Mouse (Mus musculus) erythroblast, adult 5-6 weeks (primary cell): Measurements from ENCODE around the gene Cxcl14. TPM values are rescaled to one million over a fixed set of nuclear protein-coding genes. Genes with fewer than 3 reads are reported as not detected.

Experiments
- ATAC-seq: replicated peaks from 2 replicates; pipeline ENCODE4 v1.8.0; 2016; ENCODE audit warnings: moderate number of reproducible peaks, mild to moderate bottlenecking, moderate TSS enrichment, inconsistent platforms; ENCODE audit not compliant: poor library complexity, low FRiP score, severe bottlenecking
- total RNA-seq, 2 experiments: library from RNA; stranded (forward) in 1 of 2; stranded (reverse) in 1 of 2; fragments of 150-400 nt in 1 of 2; fragments of 200-764, 138-1000 nt in 1 of 2; gene quantifications; 2 replicates each; pipeline versions ENCODE4 v1.2.3 to v1.2.4; 2015 to 2017; ENCODE audit warnings: low replicate concordance in 2 of 2

The Cxcl14 gene
- total RNA-seq, 2 experiments from 2014 or later, result 0.51 TPM; not detected in 1

DNA sequence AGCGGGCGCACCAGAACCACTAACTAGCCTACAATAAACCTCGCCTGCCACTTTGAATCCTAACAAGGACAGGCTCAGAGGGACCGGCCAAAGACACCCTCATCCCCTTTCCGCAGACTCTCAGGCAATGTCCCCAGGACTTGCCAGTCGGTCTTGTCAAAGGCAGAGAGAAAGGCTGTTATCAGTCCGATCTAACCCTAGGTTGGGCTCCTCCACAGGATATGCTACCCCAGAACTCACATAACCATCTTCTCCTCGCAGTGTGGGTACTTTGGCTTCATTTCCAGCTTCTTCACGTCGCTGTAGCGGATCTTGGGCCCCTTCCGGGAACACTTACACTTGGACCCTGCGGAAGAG is 787 bp downstream of the Cxcl14 start:
- no peak for ATAC-seq

DNA sequence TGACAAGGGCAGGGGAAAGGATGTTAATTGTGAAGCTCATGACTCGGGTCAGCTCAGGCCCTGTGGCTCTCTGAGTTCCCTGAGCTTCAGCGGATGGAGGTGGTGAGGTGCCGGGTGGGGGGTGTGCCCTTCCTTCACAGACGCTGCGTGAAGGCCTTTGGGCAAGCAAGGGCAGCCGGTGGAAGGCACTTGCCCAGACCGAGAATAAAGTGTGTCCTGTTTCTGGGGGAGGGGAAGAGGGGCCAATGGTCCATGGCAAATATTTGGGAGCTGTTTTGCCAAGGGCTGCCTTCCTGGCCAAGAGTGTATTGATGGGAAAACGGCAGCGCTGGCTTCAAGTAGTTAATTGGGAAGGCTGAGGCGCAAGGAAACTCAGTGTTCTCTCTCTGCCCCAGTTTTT is 1.4 kb downstream of the Cxcl14 start:
- no peak for ATAC-seq

DNA sequence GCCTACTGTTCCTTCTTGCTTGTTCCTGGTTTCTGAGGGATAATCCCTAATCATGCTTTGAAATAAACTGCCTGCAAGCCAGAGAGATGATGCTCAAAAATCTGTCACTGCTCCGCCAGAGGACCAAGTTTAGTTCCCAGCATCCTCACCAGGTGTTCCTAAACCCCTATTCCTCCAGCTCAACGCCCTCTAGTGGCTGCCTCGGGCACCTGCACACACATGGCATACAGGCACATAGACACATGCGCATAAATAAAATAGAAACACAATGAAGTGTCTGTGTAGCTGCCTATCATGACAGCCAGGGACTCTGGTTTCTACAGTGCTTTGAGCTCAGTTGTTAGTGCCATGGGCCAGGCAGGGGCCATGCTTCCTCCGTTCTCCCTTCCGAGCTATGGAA is 6.4 kb downstream of the Cxcl14 start:
- ATAC-seq, result no peak

GRCm38 (mm10) chr13:56289261-56289660 is 7.1 kb downstream of the Cxcl14 start:
- no peak for ATAC-seq

DNA sequence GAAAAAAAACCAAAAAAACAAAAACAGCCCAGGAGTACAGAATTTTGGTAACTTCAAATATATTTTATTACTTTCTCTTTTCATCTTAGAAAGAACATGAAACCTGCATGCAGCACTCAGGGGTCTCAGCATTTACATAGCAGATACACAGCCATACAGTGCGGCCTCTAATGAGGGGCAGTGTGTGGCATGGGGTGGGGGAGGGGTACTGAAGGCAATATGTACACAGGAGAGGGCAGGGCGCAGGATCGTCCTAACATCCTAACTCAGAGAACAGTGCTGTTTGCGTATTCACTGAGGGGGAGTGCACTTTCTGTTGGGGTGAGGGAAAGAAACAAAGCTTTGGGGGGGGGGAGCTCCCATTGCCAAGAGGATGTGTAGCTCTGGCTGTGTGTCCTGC is 7.8 kb downstream of the Cxcl14 start:
- ATAC-seq, result no peak

GRCm38 (mm10) chr13:56287091-56287490 is 9.3 kb downstream of the Cxcl14 start:
- ATAC-seq, result no peak

DNA sequence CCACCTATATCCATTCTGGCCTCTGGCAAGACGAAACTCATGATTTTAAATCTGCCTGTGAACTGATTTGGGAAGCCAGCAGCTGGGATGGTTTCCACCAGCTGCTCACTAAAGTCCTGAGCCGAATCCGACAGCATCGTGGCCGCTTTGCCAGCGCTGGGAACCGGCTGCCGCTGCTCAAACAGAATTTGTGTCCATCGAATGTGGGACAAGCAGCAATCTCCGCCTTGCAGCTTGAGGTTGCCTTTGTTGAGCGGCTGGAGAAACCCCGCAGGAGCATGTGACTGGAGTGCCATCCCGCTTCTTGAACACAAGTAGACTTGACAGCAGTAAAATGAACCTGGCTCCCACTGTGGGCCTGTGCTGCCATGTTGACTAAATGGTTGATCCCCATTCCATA is 13.0 kb downstream of the Cxcl14 start:
- no peak for ATAC-seq

GRCm38 (mm10) chr13:56280356-56280755 is 16.0 kb downstream of the Cxcl14 start:
- ATAC-seq, result no peak

DNA sequence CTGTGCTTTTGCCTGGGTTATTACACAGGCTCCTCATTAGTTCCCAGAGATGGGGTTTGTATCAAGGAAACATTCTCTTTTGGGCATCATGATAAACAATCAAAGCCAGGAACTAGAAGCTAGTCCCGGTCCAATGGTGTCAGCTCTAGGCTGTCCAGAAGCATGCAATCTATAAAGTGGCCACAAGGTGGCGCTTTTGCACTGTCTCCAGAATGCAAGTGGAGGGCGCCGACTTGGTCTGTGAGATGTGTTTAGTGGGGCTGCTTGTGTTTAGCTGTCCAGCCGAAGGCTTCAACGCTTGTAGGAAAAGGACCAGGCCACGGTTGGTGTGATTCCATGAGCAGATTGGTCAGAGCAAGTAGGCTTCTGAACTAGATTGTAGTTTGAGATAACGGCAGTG is 16.9 kb downstream of the Cxcl14 start:
- no peak for ATAC-seq

DNA sequence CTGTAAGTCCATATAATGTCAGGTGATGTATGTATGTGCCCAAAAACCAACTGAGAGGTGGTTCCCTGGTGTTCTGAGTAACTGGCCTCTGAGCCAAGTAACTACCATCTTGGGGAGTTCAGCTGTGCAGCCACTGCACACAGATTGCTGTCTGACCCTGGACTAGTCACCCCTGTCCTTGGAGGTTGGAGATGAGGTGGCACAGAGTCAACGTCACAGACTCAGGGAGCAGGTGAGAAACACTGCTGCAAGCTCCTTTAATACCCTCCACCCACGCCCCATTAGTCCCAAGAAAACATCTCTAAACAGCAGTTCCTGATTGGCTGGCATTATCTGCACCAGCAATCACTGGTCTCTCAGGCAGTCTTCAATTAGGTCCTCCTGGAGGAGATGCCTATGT is 21.2 kb downstream of the Cxcl14 start:
- ATAC-seq, result no peak

DNA sequence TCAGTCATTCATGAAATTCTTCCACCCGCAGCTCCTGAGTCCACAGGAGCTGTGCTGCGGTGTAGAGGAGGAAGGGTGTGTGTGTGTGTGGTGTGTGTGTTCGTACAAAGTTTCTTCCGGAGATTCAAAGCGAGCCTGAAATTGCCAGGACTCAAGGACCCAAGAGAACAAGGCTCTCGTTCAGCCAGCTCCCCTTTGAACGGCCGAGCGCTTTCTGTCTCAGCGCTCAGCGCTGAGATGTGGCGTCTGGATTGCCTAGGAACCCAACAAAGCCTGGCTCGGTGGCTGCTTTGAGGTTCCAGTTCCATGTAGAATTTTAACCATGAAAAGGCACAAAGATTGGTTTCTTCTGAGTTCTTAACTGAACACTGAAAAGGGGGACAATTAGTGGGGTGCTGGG is 26.2 kb downstream of the Cxcl14 start:
- no peak for ATAC-seq

- ATAC-seq, result no peak
Observed at GRCm38 (mm10) chr13:56267396-56267795, 29.0 kb downstream of the Cxcl14 start.

DNA sequence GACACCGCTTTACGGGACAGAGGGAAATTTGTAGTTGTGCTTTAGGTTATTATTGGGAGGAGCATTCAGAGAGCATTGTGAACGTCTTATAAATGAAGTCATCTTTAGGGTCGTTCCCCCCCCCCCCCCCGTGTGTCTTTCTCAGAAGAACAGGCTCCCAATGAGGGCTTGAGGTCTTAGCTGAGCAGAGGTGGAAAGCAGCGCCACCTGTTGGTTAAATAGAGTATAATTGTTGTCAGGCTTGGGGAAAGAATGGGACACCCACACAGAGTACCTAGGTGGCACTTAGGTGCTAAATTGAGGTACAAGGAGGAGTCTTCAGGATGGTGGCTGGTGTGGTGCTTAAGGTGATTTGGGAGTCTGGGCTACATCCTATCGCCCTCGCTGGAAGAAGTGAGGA is 29.9 kb downstream of the Cxcl14 start:
- ATAC-seq, result no peak

GRCm38 (mm10) chr13:56265661-56266060 is 30.7 kb downstream of the Cxcl14 start:
- no peak for ATAC-seq

GRCm38 (mm10) chr13:56262269-56262668 is 34.1 kb downstream of the Cxcl14 start:
- ATAC-seq, result no peak

DNA sequence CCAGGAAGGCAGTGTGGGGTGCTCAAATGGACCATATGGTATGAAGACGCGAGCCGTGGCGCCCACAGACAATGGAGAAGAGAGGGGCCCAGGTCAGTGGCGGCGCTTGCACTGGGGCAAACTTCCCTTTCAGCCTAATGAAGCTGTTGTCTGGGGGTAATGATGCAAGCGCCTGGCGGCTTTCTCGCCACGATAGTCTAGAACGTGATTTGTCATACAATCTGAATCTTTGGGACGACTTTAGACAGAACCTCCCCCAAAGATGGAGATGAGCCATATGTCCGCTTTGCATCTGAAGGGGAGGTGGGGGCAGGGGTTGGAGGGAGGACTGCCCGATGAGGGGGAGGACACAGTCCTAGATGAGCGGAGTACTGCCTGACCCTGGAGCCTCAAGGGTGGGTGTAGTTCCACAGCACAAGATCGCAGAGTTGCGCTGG is 36.0 kb downstream of the Cxcl14 start:
- no peak for ATAC-seq

GRCm38 (mm10) chr13:56259926-56260250 is 36.5 kb downstream of the Cxcl14 start:
- ATAC-seq, result no peak

DNA sequence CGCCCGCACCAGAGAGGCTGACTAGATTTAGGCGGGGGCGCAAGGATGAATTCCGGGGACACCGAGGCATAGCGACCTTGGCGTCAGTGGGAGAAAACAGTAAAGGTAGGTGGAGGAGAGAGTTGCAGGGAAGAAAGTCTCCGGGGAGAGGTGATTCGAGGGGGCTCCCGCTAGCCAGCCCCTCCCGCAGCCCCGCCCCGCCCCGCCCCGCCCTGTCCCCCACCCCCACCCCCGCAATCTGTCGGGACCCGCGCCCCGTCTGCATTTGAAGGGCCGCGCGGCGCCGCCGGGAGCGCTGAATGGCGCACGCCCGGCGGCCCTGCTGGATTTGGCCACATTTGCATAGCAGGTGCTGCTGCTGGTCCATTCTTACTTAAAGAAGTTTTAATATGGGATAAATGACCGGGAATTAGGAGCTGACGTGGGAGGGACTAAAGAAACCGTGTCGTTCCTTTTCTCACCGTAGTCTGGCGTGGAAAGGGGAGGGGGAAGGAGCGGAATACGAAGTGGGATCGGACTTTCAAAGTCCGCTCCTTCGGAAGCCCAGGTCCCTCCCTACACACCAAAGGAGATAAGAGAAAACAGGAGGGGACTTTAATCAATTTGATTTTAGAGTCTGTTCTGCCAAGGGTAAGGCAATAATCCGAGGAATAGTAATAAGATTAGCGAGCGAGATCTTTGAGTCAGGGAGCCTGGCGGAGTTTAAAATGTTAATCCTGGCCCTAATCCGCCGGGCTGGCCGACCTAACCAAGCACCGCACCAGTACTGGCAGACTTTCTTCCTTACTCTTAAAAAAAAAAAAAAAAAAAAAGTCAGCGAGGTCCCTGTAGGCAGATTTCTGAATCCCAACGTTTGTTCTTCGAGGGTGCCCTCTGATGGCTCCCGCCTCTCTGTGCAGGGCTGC is 37.1 kb downstream of the Cxcl14 start:
- ATAC-seq, result no peak

DNA sequence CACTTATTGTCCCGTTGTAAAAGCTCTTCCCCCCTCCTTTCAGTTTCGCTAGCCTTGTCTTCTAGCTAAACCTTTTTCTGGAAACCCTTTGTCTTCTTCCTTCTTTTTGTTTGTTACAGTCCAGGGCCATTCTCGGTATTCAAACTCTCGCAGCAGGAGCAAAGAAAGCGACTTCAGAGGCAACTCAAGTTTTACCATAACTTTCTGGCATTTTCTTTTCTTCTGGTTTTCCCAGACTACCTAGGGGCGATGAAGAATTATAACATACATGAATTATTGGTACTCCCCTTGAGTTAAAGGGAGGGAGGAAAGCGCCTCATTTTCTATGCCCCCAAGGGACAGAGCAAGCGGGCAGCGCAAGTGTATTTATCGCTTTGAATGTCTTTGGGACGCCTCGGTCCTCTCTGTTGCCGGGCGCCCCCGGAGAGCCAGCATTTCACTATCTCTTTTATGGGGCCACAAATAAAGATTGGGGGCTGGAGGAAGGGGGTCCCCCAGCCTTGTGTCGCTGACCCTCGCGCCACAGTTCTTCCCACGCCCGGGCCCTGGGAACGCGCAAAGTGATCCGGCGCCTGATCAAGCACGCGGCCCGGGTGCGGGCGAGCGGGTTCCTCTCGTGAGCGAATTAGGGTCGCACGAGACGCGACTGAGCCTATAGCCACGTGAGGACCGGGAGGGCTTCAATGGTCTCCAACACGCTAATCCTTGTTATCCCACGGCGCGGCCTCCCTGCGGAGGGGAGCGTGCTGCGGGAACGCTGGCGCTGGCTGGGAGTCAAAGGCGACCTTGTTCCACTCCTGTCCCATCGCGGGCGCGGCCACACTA is 37.9 kb downstream of the Cxcl14 start:
- ATAC-seq, result no peak

- ATAC-seq, result no peak
Observed at GRCm38 (mm10) chr13:56257469-56258153, 38.7 kb downstream of the Cxcl14 start.
